Comparison of ENCODE assay signal across 29 mouse cellular contexts in genomic region chr2:72952979-72953378, GRCm38 (mm10). TPM values are rescaled to one million over a fixed set of nuclear protein-coding genes. Genes with fewer than 3 reads are reported as not detected.
"Had no signal": no experiment of that assay in that cellular context is flagged by ENCODE, and none has a peak within 500 bp of the region (broad histone marks: within the 10 kb centered on the region; RNA-seq: fewer than 3 reads in every experiment).

No protein-coding gene starts in this region.

- H3K27me3 ChIP-seq: intestine, embryonic 15.5 days; limb, embryonic 12.5 days; limb, embryonic 15.5 days; midbrain, embryonic 13.5 days; neural tube, embryonic 13.5 days had no signal

- H3K4me1 ChIP-seq: intestine, embryonic 15.5 days; limb, embryonic 12.5 days; limb, embryonic 15.5 days; midbrain, embryonic 10.5 days; midbrain, embryonic 13.5 days; neural tube, embryonic 13.5 days had no signal

- ATAC-seq: intestine, embryonic 15.5 days; midbrain, embryonic 13.5 days; midbrain, embryonic 16.5 days had no signal

- DNase-seq: kidney, adult 18-20 months; kidney, adult 9 months; kidney, postnatal 14 days; kidney, postnatal 4 days; left cerebral cortex, postnatal 4 days; lung, adult 2 months; lung, postnatal 14 days; lung, postnatal 4 days; thymus, postnatal 25 days had no signal

- H3K27ac ChIP-seq: intestine, embryonic 15.5 days; limb, embryonic 12.5 days; limb, embryonic 15.5 days; midbrain, embryonic 10.5 days; midbrain, embryonic 13.5 days; neural tube, embryonic 13.5 days had no signal

- H3K9me3 ChIP-seq: intestine, embryonic 15.5 days; limb, embryonic 12.5 days; limb, embryonic 15.5 days; midbrain, embryonic 10.5 days; midbrain, embryonic 13.5 days; neural tube, embryonic 13.5 days had no signal

- H3K36me3 ChIP-seq: intestine, embryonic 15.5 days had no signal

- H3K4me2 ChIP-seq: intestine, embryonic 15.5 days; limb, embryonic 12.5 days; limb, embryonic 15.5 days; midbrain, embryonic 13.5 days; neural tube, embryonic 13.5 days had no signal

- H3K9ac ChIP-seq: intestine, embryonic 15.5 days; limb, embryonic 12.5 days; limb, embryonic 15.5 days; midbrain, embryonic 13.5 days; neural tube, embryonic 13.5 days had no signal

- H3K4me3 ChIP-seq: intestine, embryonic 15.5 days; limb, embryonic 12.5 days; limb, embryonic 15.5 days; midbrain, embryonic 10.5 days; midbrain, embryonic 13.5 days; myocyte; neural tube, embryonic 13.5 days had no signal

RNA-seq across cellular contexts. Expression of gene Gm11084, which starts 33.5 kb away (rescaled TPM):
- total RNA-seq: layer of hippocampus, adult 18-20 months; layer of hippocampus, postnatal 14 days; left cerebral cortex, adult 8-10 months; left cerebral cortex, postnatal 14 days; left cerebral cortex, postnatal 4 days; megakaryocyte, adult 5-6 weeks; monocyte, adult 5-6 weeks; neutrophil, adult 5-6 weeks had no signal
- polyA plus RNA-seq: intestine, embryonic 15.5 days; kidney, embryonic 16.5 days; limb, embryonic 12.5 days; limb, embryonic 15.5 days; lung, adult 2 months; lung, embryonic 16.5 days; midbrain, embryonic 10.5 days; midbrain, embryonic 13.5 days; midbrain, embryonic 16.5 days; myocyte; neural tube, embryonic 13.5 days; small intestine, adult 2 months; stomach, embryonic 14.5 days; thymus, postnatal 0 days had no signal
